Mouse (Mus musculus): ENCODE results near the gene Zmynd15.

DNA sequence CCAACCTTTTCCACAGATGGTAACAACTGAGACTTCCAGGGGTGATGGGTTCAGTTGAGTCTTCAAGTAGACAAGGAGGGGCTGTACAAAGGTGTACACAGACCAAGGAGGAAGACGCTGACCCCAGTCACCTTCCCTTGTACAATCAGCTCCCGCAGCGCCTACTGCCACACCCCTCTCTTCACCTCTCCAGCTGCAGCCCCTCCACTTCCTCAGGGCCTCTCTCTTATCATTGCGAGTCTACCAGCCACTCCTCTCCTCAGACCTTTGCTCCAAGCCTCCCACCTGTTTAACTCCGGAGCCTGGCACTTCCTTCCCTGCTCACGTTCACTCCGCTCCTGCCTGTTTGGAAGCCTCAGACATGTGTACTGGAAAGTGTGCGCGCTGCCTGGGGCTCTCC lies 45.7 kb downstream of the Zmynd15 start, which contains the start of gene Tm4sf5:
- no peak for TF ChIP-seq CTCF (IDR thresholded peaks at IDR 0.05; ENCODE audit: low read depth, low read length)
- TF ChIP-seq EP300 (IDR thresholded peaks at IDR 0.05; ENCODE audit: insufficient read depth, low read depth, low read length), result peak; percentile 51; the same call in 1 of the 2 replicates
- TF ChIP-seq POLR2A (IDR thresholded peaks at IDR 0.05; ENCODE audit: insufficient read depth, low read length), result no peak

All from ES-Bruce4 (cell line).